Mouse (Mus musculus): ENCODE data around the gene Hhat. TPM values are rescaled to one million over a fixed set of nuclear protein-coding genes. Genes with fewer than 3 reads are reported as not detected.

The Hhat gene
- polyA plus RNA-seq, 1 experiment from 2014 or later = 3.5 TPM

- H3K36me3 ChIP-seq = no peaks in the 10 kb centered on the region
- H3K4me2 ChIP-seq = no peak overlapping the region
- ATAC-seq (ENCODE audit: low FRiP score, low read depth) = peak; percentile 28; the same call in 1 of the 2 replicates
- H3K4me1 ChIP-seq (replicated peaks) = peaks cover 25% of the 10 kb centered on the region
- no peaks in the 10 kb centered on the region for H3K9me3 ChIP-seq
- H3K27ac ChIP-seq (replicated peaks) = 0 out of 2 replicates have a peak overlapping the region, but pooled peaks have one; percentile 11
- H3K9ac ChIP-seq = no peak overlapping the region
- H3K27me3 ChIP-seq = no peaks in the 10 kb centered on the region
- H3K4me3 ChIP-seq = no peak overlapping the region
- 31% methylated on average over 12 of the region's 12 CpGs for WGBS
These were observed 248.4 kb downstream of the Hhat start for GRCm38 (mm10) chr1:192522376-192523178.

- Histone ChIP-seq H3K27ac (replicated peaks) (peak overlapping the region; percentile 26; the same call in 1 of the 2 replicates), H3K27me3 (no peaks in the 10 kb centered on the region), H3K9ac (no peak overlapping the region), H3K4me1 (replicated peaks) (peaks cover 25% of the 10 kb centered on the region), H3K9me3 (no peaks in the 10 kb centered on the region), H3K36me3 (no peaks in the 10 kb centered on the region), H3K4me3 (no peak overlapping the region), H3K4me2 (peak overlapping the region; percentile 28; the same call in 1 of the 2 replicates)
- peak; percentile 46 for ATAC-seq (ENCODE audit: low FRiP score, low read depth)
- WGBS = 31% methylated on average over 13 of the region's 13 CpGs
These were observed 250.1 kb downstream of the Hhat start for GRCm38 (mm10) chr1:192520836-192521435.

GRCm38 (mm10) chr1:192519713-192520112, 251.3 kb downstream of the Hhat start:
- no peaks in the 10 kb centered on the region for H3K27me3 ChIP-seq
- H3K36me3 ChIP-seq = no peaks in the 10 kb centered on the region
- no peak overlapping the region for H3K27ac ChIP-seq (replicated peaks)
- no peak overlapping the region for H3K4me2 ChIP-seq
- no peak overlapping the region for H3K9ac ChIP-seq
- no peak for ATAC-seq (ENCODE audit: low FRiP score, low read depth)
- no peaks in the 10 kb centered on the region for H3K9me3 ChIP-seq
- whole genome bisulfite sequencing = 74% methylated on average over 1 of the region's 1 CpGs
- no peak overlapping the region for H3K4me3 ChIP-seq
- peaks cover 25% of the 10 kb centered on the region for H3K4me1 ChIP-seq (replicated peaks)

- H3K9ac ChIP-seq = no peak overlapping the region
- no peaks in the 10 kb centered on the region for H3K4me1 ChIP-seq (replicated peaks)
- no peak overlapping the region for H3K4me2 ChIP-seq
- ATAC-seq (ENCODE audit: low FRiP score, low read depth) = no peak
- no peak overlapping the region for H3K27ac ChIP-seq (replicated peaks)
- H3K4me3 ChIP-seq = no peak overlapping the region
- WGBS = 84% methylated on average over 3 of the region's 3 CpGs
- H3K36me3 ChIP-seq = no peaks in the 10 kb centered on the region
- no peaks in the 10 kb centered on the region for H3K27me3 ChIP-seq
- no peaks in the 10 kb centered on the region for H3K9me3 ChIP-seq
These were observed 255.7 kb downstream of the Hhat start for GRCm38 (mm10) chr1:192515373-192515772.

GRCm38 (mm10) chr1:192512821-192513220, 258.2 kb downstream of the Hhat start:
- Histone ChIP-seq H3K9ac (no peak overlapping the region), H3K36me3 (no peaks in the 10 kb centered on the region), H3K9me3 (no peaks in the 10 kb centered on the region), H3K4me2 (no peak overlapping the region), H3K27ac (replicated peaks) (no peak overlapping the region), H3K4me3 (no peak overlapping the region), H3K27me3 (no peaks in the 10 kb centered on the region), H3K4me1 (replicated peaks) (no peaks in the 10 kb centered on the region)
- 95% methylated on average over 1 of the region's 1 CpGs for WGBS
- no peak for ATAC-seq (ENCODE audit: low FRiP score, low read depth)

GRCm38 (mm10) chr1:192503651-192504050, 267.4 kb downstream of the Hhat start:
- ATAC-seq (ENCODE audit: low FRiP score, low read depth) = no peak
- Histone ChIP-seq H3K4me2 (no peak overlapping the region), H3K36me3 (no peaks in the 10 kb centered on the region), H3K4me3 (no peak overlapping the region), H3K27me3 (no peaks in the 10 kb centered on the region), H3K27ac (replicated peaks) (no peak overlapping the region), H3K4me1 (replicated peaks) (no peaks in the 10 kb centered on the region), H3K9ac (no peak overlapping the region), H3K9me3 (no peaks in the 10 kb centered on the region)
- WGBS = 84% methylated on average over 4 of the region's 4 CpGs

- H3K4me2 ChIP-seq = no peak overlapping the region
- H3K9ac ChIP-seq = no peak overlapping the region
- no peak for ATAC-seq (ENCODE audit: low FRiP score, low read depth)
- H3K4me1 ChIP-seq (replicated peaks) = no peaks in the 10 kb centered on the region
- H3K27me3 ChIP-seq = no peaks in the 10 kb centered on the region
- no peaks in the 10 kb centered on the region for H3K9me3 ChIP-seq
- H3K4me3 ChIP-seq = no peak overlapping the region
- H3K36me3 ChIP-seq = no peaks in the 10 kb centered on the region
- H3K27ac ChIP-seq (replicated peaks) = no peak overlapping the region
These were observed 268.2 kb downstream of the Hhat start for GRCm38 (mm10) chr1:192502835-192503234.

GRCm38 (mm10) chr1:192502016-192502415, 269.0 kb downstream of the Hhat start:
- Histone ChIP-seq H3K4me3 (no peak overlapping the region), H3K9me3 (no peaks in the 10 kb centered on the region), H3K9ac (no peak overlapping the region), H3K4me1 (replicated peaks) (no peaks in the 10 kb centered on the region), H3K36me3 (no peaks in the 10 kb centered on the region), H3K27me3 (no peaks in the 10 kb centered on the region), H3K27ac (replicated peaks) (no peak overlapping the region), H3K4me2 (no peak overlapping the region)
- 67% methylated on average over 9 of the region's 9 CpGs for WGBS
- ATAC-seq (ENCODE audit: low FRiP score, low read depth) = no peak

GRCm38 (mm10) chr1:192497505-192497904, 273.5 kb downstream of the Hhat start:
- Histone ChIP-seq H3K27ac (replicated peaks) (no peak overlapping the region), H3K9ac (no peak overlapping the region), H3K4me3 (no peak overlapping the region), H3K4me2 (no peak overlapping the region), H3K36me3 (no peaks in the 10 kb centered on the region), H3K9me3 (no peaks in the 10 kb centered on the region), H3K27me3 (no peaks in the 10 kb centered on the region), H3K4me1 (replicated peaks) (no peaks in the 10 kb centered on the region)
- ATAC-seq (ENCODE audit: low FRiP score, low read depth) = no peak
- 76% methylated on average over 2 of the region's 2 CpGs for WGBS

- no peak overlapping the region for H3K9ac ChIP-seq
- H3K4me3 ChIP-seq = no peak overlapping the region
- 74% methylated on average over 13 of the region's 13 CpGs for WGBS
- H3K4me1 ChIP-seq (replicated peaks) = no peaks in the 10 kb centered on the region
- no peak for ATAC-seq (ENCODE audit: low FRiP score, low read depth)
- H3K27me3 ChIP-seq = no peaks in the 10 kb centered on the region
- H3K27ac ChIP-seq (replicated peaks) = no peak overlapping the region
- no peaks in the 10 kb centered on the region for H3K9me3 ChIP-seq
- no peaks in the 10 kb centered on the region for H3K36me3 ChIP-seq
- H3K4me2 ChIP-seq = no peak overlapping the region
These were observed 280.9 kb downstream of the Hhat start for GRCm38 (mm10) chr1:192489908-192490825.

GRCm38 (mm10) chr1:192487571-192487970, 283.5 kb downstream of the Hhat start:
- 93% methylated on average over 11 of the region's 11 CpGs for WGBS
- Histone ChIP-seq H3K9me3 (no peaks in the 10 kb centered on the region), H3K4me1 (replicated peaks) (no peaks in the 10 kb centered on the region), H3K27ac (replicated peaks) (no peak overlapping the region), H3K27me3 (no peaks in the 10 kb centered on the region), H3K4me3 (no peak overlapping the region), H3K36me3 (no peaks in the 10 kb centered on the region), H3K4me2 (no peak overlapping the region), H3K9ac (no peak overlapping the region)
- ATAC-seq (ENCODE audit: low FRiP score, low read depth) = no peak

GRCm38 (mm10) chr1:192485030-192485429, 286.0 kb downstream of the Hhat start:
- Histone ChIP-seq H3K4me2 (no peak overlapping the region), H3K4me3 (no peak overlapping the region), H3K27ac (replicated peaks) (no peak overlapping the region), H3K36me3 (no peaks in the 10 kb centered on the region), H3K4me1 (replicated peaks) (no peaks in the 10 kb centered on the region), H3K9ac (no peak overlapping the region), H3K9me3 (no peaks in the 10 kb centered on the region), H3K27me3 (no peaks in the 10 kb centered on the region)
- WGBS = 81% methylated on average over 3 of the region's 3 CpGs
- ATAC-seq (ENCODE audit: low FRiP score, low read depth) = no peak

Measured in hindbrain, embryonic 15.5 days (tissue).